Mouse (Mus musculus): ENCODE results near the gene Gmppa. TPM values are rescaled to one million over a fixed set of nuclear protein-coding genes. Genes with fewer than 3 reads are reported as not detected.

Gene Gmppa
- polyA plus RNA-seq, 1 experiment from 2014 or later: 67.7 TPM

- H3K9ac ChIP-seq: 0 out of 2 replicates have a peak overlapping the region, but pooled peaks have one; percentile 62
- no peak overlapping the region for H3K27ac ChIP-seq (ENCODE audit: poor library complexity, severe bottlenecking)
- peaks cover 33% of the 10 kb centered on the region for H3K36me3 ChIP-seq
- no peaks in the 10 kb centered on the region for H3K9me3 ChIP-seq (replicated peaks)
- peaks cover 61% of the 10 kb centered on the region for H3K27me3 ChIP-seq (replicated peaks)
- H3K4me2 ChIP-seq: peak overlapping the region; percentile 75
- 7% methylated on average over 9 of the region's 9 CpGs for WGBS
- ATAC-seq (ENCODE audit: insufficient number of reproducible peaks, low FRiP score): no peak
- no peak overlapping the region for H3K4me3 ChIP-seq
- H3K4me1 ChIP-seq (replicated peaks): peaks cover 63% of the 10 kb centered on the region
Measured at GRCm38 (mm10) chr1:75445141-75445701, 9.5 kb downstream of the Gmppa start.

GRCm38 (mm10) chr1:75445751-75446611 lies 10.3 kb downstream of the Gmppa start:
- H3K27ac ChIP-seq (ENCODE audit: poor library complexity, severe bottlenecking): 0 out of 2 replicates have a peak overlapping the region, but pooled peaks have one; percentile 26

GRCm38 (mm10) chr1:75446656-75447055 lies 10.9 kb downstream of the Gmppa start:
- Histone ChIP-seq H3K4me1 (replicated peaks) (peaks cover 74% of the 10 kb centered on the region), H3K9me3 (replicated peaks) (no peaks in the 10 kb centered on the region), H3K27ac (ENCODE audit: poor library complexity, severe bottlenecking) (0 out of 2 replicates have a peak overlapping the region, but pooled peaks have one; percentile 26), H3K4me3 (peak overlapping the region; percentile 34; the same call in 1 of the 2 replicates), H3K36me3 (peaks cover 19% of the 10 kb centered on the region), H3K27me3 (replicated peaks) (peaks cover 75% of the 10 kb centered on the region), H3K4me2 (peak overlapping the region; percentile 75), H3K9ac (peak overlapping the region; percentile 48)
- ATAC-seq (ENCODE audit: insufficient number of reproducible peaks, low FRiP score): no peak
- 5% methylated on average over 19 of the region's 20 CpGs for WGBS

More at GRCm38 (mm10) chr1:75445751-75446611, 10.3 kb downstream of the Gmppa start:
- peaks cover 69% of the 10 kb centered on the region for H3K27me3 ChIP-seq (replicated peaks)
- H3K36me3 ChIP-seq: peaks cover 25% of the 10 kb centered on the region
- peak; percentile 25 for ATAC-seq (ENCODE audit: insufficient number of reproducible peaks, low FRiP score)
- peak overlapping the region; percentile 75 for H3K4me2 ChIP-seq
- H3K9ac ChIP-seq: peak overlapping the region; percentile 62
- WGBS: under 1% methylated on average over 22 of the region's 22 CpGs
- peak overlapping the region; percentile 34 for H3K4me3 ChIP-seq
- H3K9me3 ChIP-seq (replicated peaks): no peaks in the 10 kb centered on the region
- peaks cover 70% of the 10 kb centered on the region for H3K4me1 ChIP-seq (replicated peaks)

DNA sequence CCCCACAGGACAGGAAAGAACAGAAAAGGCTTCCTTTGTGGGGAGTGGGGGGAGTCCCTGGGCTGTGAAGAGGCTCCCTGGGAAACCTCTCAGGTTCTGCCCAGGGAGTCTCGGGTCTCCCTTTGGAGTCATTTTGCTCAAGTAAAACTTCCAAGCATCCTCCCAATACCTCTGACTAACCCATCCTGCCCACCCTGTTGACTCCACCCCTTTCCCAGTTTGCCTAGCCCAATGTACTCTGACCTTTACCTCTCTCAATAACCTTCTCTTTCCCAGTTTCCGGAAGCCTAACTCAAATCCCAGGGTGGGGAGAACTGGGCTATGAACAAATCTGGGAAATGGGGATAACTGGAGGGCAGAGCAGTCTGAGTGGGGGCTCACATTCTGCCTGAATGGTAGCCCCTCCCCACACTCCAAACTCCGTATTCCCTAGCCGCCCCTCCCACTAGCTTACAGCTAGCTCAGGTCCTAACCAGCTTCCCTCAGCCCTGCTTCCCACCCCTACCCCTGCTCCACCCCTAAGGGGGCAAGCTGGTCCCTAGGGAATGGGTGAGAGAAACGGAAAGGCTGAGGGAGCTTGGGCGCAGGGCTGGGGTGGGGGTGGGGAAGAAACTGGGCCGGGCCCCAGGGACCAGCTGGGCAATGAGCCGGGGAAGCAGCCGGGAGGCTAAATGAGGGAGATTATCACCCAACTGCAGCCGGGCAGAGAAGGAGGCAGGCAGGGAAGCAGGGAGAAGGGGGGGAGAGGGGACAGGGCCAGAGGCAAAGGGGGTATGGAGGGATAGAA lies 11.7 kb downstream of the Gmppa start:
- H3K27ac ChIP-seq (ENCODE audit: poor library complexity, severe bottlenecking): 0 out of 2 replicates have a peak overlapping the region, but pooled peaks have one; percentile 5

GRCm38 (mm10) chr1:75448052-75448431 lies 12.3 kb downstream of the Gmppa start:
- WGBS: 5% methylated on average over 7 of the region's 7 CpGs
- Histone ChIP-seq H3K4me3 (no peak overlapping the region), H3K4me2 (peak overlapping the region; percentile 51), H3K27ac (ENCODE audit: poor library complexity, severe bottlenecking) (0 out of 2 replicates have a peak overlapping the region, but pooled peaks have one; percentile 5), H3K27me3 (replicated peaks) (peaks cover 89% of the 10 kb centered on the region), H3K9ac (peak overlapping the region; percentile 47; the same call in 1 of the 2 replicates), H3K36me3 (peaks cover 5% of the 10 kb centered on the region; the same call in 1 of the 2 replicates), H3K4me1 (replicated peaks) (peaks cover 74% of the 10 kb centered on the region), H3K9me3 (replicated peaks) (no peaks in the 10 kb centered on the region)
- no peak for ATAC-seq (ENCODE audit: insufficient number of reproducible peaks, low FRiP score)

More for the DNA sequence above, 11.7 kb downstream of the Gmppa start:
- 8% methylated on average over 10 of the region's 10 CpGs for WGBS
- Histone ChIP-seq H3K4me3 (no peak overlapping the region), H3K9ac (peak overlapping the region; percentile 48; the same call in 1 of the 2 replicates), H3K4me2 (peak overlapping the region; percentile 75), H3K27me3 (replicated peaks) (peaks cover 83% of the 10 kb centered on the region), H3K4me1 (replicated peaks) (peaks cover 74% of the 10 kb centered on the region), H3K36me3 (peaks cover 11% of the 10 kb centered on the region; the same call in 1 of the 2 replicates), H3K9me3 (replicated peaks) (no peaks in the 10 kb centered on the region)
- no peak for ATAC-seq (ENCODE audit: insufficient number of reproducible peaks, low FRiP score)

DNA sequence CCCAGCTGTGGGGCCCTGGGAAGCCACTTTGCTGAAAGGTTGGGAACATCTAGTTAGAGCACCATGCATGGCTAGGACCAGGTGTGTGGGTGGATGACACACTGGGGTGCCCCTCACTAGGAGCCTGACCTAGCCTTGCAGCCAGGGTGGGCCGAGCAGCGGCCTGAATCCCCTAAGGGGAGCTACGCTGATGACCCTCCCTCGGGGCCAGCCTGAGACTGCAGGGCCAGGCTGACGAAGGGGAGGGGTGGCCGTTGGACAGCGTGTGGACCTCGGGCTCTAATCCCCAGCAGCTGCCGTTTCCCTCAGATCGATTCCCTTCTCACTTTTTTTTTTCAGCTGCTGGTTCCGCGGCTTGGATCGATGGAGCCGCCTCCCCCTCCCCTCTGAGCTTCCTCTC lies 13.2 kb downstream of the Gmppa start:
- ATAC-seq (ENCODE audit: insufficient number of reproducible peaks, low FRiP score): no peak
- H3K9me3 ChIP-seq (replicated peaks): no peaks in the 10 kb centered on the region
- peaks cover 89% of the 10 kb centered on the region for H3K27me3 ChIP-seq (replicated peaks)
- H3K9ac ChIP-seq: no peak overlapping the region; the same call in 1 of the 2 replicates
- WGBS: 2% methylated on average over 14 of the region's 14 CpGs
- H3K4me1 ChIP-seq (replicated peaks): peaks cover 74% of the 10 kb centered on the region
- 0 out of 2 replicates have a peak overlapping the region, but pooled peaks have one; percentile 2 for H3K4me2 ChIP-seq
- H3K27ac ChIP-seq (ENCODE audit: poor library complexity, severe bottlenecking): no peak overlapping the region
- H3K36me3 ChIP-seq: no peaks in the 10 kb centered on the region
- no peak overlapping the region for H3K4me3 ChIP-seq

DNA sequence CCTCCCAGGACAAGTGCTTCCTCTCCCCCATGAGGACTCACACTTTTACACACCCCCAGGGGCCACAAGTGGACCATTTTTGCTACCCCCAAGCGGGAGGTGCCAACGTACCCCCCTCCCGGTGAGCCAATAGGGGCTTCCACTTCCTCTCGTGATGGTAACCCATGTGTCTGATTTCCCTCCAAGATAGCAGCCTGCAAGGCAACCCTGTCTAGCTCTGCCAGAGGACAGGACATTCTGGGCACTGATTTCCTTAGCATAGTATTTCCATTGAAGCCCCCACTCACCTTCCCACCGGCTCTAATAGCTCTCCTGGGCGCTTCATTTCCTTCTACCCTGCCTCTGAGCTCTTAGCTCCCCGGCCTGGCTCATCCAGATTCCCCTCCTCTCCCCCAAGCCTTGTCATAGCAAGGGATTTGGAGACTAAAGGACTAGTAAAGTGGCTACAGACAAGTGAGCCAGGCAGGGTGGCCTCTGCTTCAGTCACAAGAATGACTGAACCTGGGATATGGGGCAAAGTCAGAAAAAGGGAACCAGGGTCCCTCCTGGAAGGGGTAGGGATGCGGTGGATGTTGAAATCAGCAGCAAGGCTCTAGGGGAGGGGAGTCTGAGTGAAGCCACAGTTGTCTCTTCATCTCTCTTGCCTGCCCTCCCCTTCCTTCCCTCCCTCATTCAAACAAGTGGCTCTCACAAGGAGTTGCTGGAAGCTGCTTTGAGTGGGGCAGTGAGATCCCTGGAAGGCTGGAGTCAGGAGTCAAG lies 13.8 kb downstream of the Gmppa start:
- Histone ChIP-seq H3K27ac (ENCODE audit: poor library complexity, severe bottlenecking) (no peak overlapping the region), H3K4me3 (0 out of 2 replicates have a peak overlapping the region, but pooled peaks have one; percentile 36), H3K27me3 (replicated peaks) (peaks cover 89% of the 10 kb centered on the region), H3K4me2 (peak overlapping the region; percentile 71), H3K36me3 (no peaks in the 10 kb centered on the region), H3K9me3 (replicated peaks) (no peaks in the 10 kb centered on the region), H3K4me1 (replicated peaks) (peaks cover 68% of the 10 kb centered on the region), H3K9ac (no peak overlapping the region)
- WGBS: 4% methylated on average over 8 of the region's 8 CpGs
- no peak for ATAC-seq (ENCODE audit: insufficient number of reproducible peaks, low FRiP score)

- Histone ChIP-seq H3K9me3 (replicated peaks) (no peaks in the 10 kb centered on the region), H3K27me3 (replicated peaks) (peaks cover 88% of the 10 kb centered on the region), H3K9ac (peak within 1 kb of the TSS; percentile 53), H3K4me1 (replicated peaks) (peaks cover 59% of the 10 kb centered on the region), H3K27ac (ENCODE audit: poor library complexity, severe bottlenecking) (no peak within 1 kb of the TSS), H3K4me2 (peak within 1 kb of the TSS; percentile 71), H3K4me3 (peak within 1 kb of the TSS; percentile 36), H3K36me3 (no peaks in the 10 kb centered on the region)
- WGBS: 1% methylated on average over 35 of the region's 35 CpGs
- ATAC-seq (ENCODE audit: insufficient number of reproducible peaks, low FRiP score): no peak
Measured at GRCm38 (mm10) chr1:75450314-75451005, 14.7 kb downstream of the Gmppa start, which contains the start of gene Asic4. Gene Asic4 (plus strand): TSS chr1:75450436.

DNA sequence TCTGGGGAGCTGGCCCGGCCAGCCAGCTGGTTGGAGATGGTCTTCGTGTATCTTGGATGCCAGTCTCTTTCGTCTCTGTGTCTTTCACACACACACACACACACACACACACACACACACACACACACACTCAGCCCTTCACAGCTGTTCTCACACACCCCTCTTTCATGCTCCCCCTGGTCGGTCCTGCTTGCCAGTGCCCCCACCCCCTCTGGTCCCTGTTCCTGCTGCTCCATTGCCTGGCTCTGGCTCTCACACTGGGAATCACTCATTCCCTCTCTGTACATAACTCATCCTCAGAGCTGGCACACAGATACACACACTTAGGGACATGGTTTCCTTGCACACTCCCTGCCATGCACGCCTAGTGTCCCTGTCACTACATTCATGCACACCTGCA lies 16.2 kb downstream of the Gmppa start:
- Histone ChIP-seq H3K36me3 (no peaks in the 10 kb centered on the region), H3K4me3 (no peak overlapping the region), H3K4me1 (replicated peaks) (peaks cover 44% of the 10 kb centered on the region), H3K4me2 (no peak overlapping the region), H3K27ac (ENCODE audit: poor library complexity, severe bottlenecking) (no peak overlapping the region), H3K9me3 (replicated peaks) (no peaks in the 10 kb centered on the region), H3K27me3 (replicated peaks) (peaks cover 97% of the 10 kb centered on the region), H3K9ac (no peak overlapping the region)
- 59% methylated on average over 5 of the region's 5 CpGs for WGBS
- ATAC-seq (ENCODE audit: insufficient number of reproducible peaks, low FRiP score): no peak

Data from heart, embryonic 12.5 days (tissue).